Mouse (Mus musculus): ENCODE data around the gene Fam118b.

Gene Fam118b

GRCm38 (mm10) chr9:35198351-35198750 is 69.3 kb downstream of the Fam118b start:
- no peak for DNase-seq (ENCODE audit: low read depth, low spot score)

GRCm38 (mm10) chr9:35197625-35198024 is 70.0 kb downstream of the Fam118b start:
- DNase-seq (ENCODE audit: low read depth, low spot score), result no peak

- DNase-seq (ENCODE audit: low read depth, low spot score), result no peak
Observed at GRCm38 (mm10) chr9:35194048-35194447, 73.6 kb downstream of the Fam118b start.

- DNase-seq (ENCODE audit: low read depth, low spot score), result no peak
Observed at GRCm38 (mm10) chr9:35192983-35193542, 74.5 kb downstream of the Fam118b start.

- no peak for DNase-seq (ENCODE audit: low read depth, low spot score)
Observed at GRCm38 (mm10) chr9:35188700-35189099, 78.9 kb downstream of the Fam118b start.

GRCm38 (mm10) chr9:35187351-35187903 is 80.2 kb downstream of the Fam118b start:
- no peak for DNase-seq (ENCODE audit: low read depth, low spot score)

- no peak for DNase-seq (ENCODE audit: low read depth, low spot score)
Observed at GRCm38 (mm10) chr9:35186430-35186829, 81.2 kb downstream of the Fam118b start.

GRCm38 (mm10) chr9:35183359-35183758 is 84.2 kb downstream of the Fam118b start:
- DNase-seq (ENCODE audit: low read depth, low spot score), result no peak

GRCm38 (mm10) chr9:35182832-35183231 is 84.8 kb downstream of the Fam118b start:
- no peak for DNase-seq (ENCODE audit: low read depth, low spot score)

GRCm38 (mm10) chr9:35176124-35176659 is 91.4 kb downstream of the Fam118b start:
- DNase-seq (ENCODE audit: low read depth, low spot score), result no peak

- peak; percentile 88 for DNase-seq (ENCODE audit: low read depth, low spot score)
Observed at GRCm38 (mm10) chr9:35175251-35176123, 92.1 kb downstream of the Fam118b start, which contains the start of gene Dcps. Gene Dcps, minus strand, starts transcription at chr9:35176061.

- no peak for DNase-seq (ENCODE audit: low read depth, low spot score)
Observed at GRCm38 (mm10) chr9:35173331-35173730, 94.3 kb downstream of the Fam118b start.

GRCm38 (mm10) chr9:35170071-35170470 is 97.5 kb downstream of the Fam118b start:
- DNase-seq (ENCODE audit: low read depth, low spot score), result no peak

Measured in mesoderm, embryonic 11.5 days (tissue).